Mouse (Mus musculus) cerebellum, postnatal 36 days (tissue): ENCODE data around the gene Palmd.

Experiments
- DNase-seq, 2 experiments: peaks; one replicate each; pipeline ENCODE4 v3.0.0; 2021 to 2022; ENCODE audit warnings: mixed read lengths in 2 of 2

The Palmd gene

DNA sequence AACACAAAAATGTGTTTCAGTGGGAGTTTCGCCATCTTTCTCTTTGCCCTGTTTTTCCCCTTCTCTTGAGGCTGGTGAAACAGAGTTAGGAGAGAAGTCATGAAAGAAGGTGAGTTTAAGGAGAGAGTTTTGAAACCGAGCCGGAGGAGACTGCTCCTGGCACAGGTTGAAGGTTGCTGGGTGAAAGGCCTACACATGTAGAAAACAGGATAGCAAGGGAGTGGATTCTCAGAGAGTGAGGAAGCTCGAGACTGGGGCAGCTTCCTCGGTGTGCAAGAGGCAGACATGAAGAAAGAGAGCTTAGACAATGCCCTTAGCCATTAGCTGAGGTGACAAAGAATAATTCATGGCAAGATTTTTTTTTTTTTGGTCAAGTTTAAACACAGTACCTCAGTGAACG is 15.4 kb downstream of the Palmd start:
- DNase-seq: no peak

- DNase-seq: no peak
Measured at GRCm38 (mm10) chr3:116952242-116952899, 16.4 kb downstream of the Palmd start.

- DNase-seq: no peak
Measured at GRCm38 (mm10) chr3:116951489-116951888, 17.3 kb downstream of the Palmd start.

GRCm38 (mm10) chr3:116950665-116951115 is 18.1 kb downstream of the Palmd start:
- no peak for DNase-seq

DNA sequence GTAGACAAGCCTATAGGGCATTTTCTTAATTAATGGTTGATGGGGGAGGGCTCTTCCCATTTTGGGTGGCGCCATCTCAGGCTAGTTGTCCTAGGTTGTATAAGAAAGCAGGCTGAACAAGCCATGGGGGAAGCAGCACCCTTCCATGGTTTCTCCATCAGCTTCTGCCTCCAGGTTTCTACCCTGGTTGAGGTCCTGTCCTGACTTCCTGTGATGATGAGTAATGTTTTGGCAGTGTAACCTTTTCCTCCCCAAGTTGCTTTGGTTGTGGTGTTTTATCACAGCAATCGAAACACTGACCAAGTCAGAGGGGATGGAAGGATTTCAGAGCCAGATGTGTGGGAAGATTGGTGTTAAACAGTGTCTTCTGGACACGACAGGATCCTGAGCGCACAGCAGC is 22.3 kb downstream of the Palmd start:
- DNase-seq: no peak

DNA sequence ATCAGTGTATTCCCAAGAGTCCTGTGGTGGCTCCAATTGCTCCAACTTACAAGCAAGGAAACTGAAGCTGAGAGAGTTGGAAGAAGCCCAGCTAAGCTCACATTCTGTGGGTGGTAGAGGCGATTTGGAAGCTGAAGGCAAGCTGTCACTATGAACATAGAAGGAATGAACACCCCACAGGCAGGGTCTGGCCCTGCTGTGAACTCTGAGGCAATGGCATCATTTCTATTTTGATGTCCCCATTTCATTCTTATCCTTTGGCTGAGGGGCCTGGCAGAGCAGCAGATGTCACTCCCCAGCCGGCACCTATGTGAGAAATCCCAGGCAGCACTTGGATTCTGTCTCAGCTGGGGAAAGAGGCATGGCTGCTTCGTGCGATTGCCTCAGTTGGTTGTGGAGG is 25.4 kb downstream of the Palmd start:
- DNase-seq: no peak

GRCm38 (mm10) chr3:116942751-116943150 is 26.0 kb downstream of the Palmd start:
- no peak for DNase-seq

GRCm38 (mm10) chr3:116941559-116942117 is 27.1 kb downstream of the Palmd start:
- DNase-seq: no peak

DNA sequence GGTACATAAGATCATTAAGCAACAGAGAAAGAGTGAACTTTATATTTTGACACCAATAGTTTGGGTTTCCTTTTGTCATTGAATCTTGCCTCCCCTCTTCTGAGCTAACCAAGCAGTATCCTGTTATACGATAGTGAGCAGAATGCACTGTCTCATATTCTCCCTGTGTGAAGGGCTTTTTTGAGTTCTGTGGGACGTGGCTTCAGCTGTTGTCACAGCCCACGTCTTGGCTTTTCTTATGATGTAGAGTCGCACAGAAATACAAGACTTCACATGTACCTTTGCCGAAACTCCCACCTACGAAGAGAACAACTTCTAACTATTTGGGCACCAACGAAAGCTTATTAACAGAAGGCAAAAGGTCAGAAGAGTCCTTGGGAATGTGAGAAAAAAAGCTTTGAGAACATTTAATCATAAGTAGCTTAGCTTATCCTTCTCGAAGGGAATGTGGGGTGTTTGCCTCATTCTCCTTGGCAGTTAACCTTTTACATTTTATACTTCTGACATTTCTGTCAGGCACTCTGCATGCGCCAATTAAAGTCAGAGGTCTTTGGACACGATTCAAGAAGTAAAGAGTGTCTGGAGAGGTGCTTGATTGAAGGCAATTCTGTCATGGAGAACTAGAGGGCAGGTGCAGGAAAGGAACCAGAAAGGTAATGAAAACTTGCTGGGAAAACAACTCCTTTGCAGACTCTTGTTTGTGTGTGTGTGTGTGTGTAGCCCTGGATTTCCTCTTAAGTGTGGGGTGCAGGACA is 27.8 kb downstream of the Palmd start:
- no peak for DNase-seq

GRCm38 (mm10) chr3:116936934-116937691 is 31.7 kb downstream of the Palmd start:
- no peak for DNase-seq

DNA sequence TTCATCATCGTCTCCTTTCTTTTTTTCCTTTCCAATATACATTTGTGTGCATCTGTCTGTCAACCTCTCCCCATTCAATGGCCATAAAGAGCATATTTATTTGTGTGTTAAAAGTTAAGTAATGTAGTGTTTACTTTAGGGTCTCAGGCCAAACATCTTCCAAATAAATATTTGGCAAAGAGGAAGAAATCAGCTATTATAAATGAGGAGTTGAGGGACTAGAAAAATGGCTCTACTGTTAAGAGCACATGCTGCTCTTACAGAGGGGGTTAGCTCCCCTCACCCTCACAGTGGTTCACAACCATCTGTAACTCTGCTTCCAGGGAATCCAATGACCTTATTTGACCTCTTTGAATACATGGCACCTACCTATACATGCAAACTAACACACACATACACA is 35.6 kb downstream of the Palmd start:
- no peak for DNase-seq

- DNase-seq: no peak
Measured at GRCm38 (mm10) chr3:116928994-116929393, 39.8 kb downstream of the Palmd start.

DNA sequence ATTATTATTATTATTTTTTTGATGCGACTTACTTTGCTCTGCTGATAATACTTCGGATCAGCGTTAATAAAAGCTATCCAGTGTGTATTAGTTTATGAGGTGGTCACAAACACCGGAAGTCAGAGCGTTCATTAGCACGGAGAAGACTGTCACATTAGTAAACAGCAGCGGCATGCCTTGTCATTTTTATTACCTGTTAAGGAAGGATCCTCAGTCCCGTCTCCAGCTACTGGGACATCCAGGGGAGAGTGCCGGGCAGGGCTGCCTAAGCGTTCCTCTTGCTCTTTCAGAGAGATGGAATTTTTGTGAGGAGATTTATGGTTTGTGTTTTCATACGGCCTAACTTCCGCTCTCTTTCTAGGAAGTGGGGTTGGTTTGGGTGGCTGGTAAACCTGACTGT is 45.7 kb downstream of the Palmd start:
- no peak for DNase-seq

- DNase-seq: no peak
Measured at GRCm38 (mm10) chr3:116921535-116921934, 47.3 kb downstream of the Palmd start.

- DNase-seq: no peak
Measured at GRCm38 (mm10) chr3:116917016-116917415, 51.8 kb downstream of the Palmd start.

DNA sequence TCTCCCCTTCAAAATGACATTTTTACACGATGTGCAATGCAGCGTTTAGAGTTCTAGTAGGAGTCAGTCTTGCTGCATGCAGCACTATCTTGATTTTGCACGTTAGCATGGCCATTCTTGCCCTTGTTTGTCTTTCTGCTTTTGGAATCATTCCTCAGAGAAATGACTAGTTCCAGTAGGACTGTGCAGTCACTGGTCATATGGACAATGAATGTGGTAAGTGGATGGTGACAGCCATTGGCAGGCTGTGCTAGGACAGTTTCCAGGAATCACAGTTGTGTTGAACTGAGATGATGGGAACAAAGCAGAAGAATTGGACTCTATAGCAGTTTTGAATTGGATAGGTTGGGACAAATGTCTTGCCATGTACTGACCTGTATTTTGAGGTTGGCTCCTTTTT is 53.9 kb downstream of the Palmd start:
- DNase-seq: no peak

- no peak for DNase-seq
Measured at GRCm38 (mm10) chr3:116914374-116914773, 54.4 kb downstream of the Palmd start.

DNA sequence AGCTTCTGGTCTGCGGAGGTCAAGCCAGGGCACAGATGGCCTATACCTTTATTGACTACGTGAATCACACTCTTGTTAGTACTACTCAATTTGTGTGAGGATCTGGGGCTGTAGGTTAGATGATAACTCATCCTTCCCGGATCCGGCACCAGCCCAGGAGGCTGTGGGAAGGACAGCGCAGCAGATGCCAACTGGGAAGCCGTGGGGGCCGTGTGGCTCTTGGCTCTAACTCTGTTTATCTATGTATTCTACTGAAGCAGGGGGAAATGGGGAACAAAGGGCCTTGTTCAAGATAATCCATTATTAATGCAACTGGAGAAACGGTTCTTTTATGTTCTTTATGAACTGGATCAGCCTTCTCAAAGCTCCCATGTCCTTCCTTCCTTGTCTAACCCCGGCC is 62.2 kb downstream of the Palmd start:
- DNase-seq: no peak

- peak in 1 of 2 experiments; percentile 3 for DNase-seq
Measured at GRCm38 (mm10) chr3:116905898-116906297, 62.9 kb downstream of the Palmd start.

GRCm38 (mm10) chr3:116904158-116904557 is 64.6 kb downstream of the Palmd start:
- peak; percentile 32 to 51 for DNase-seq

- no peak for DNase-seq
Measured at GRCm38 (mm10) chr3:116892872-116893271, 75.9 kb downstream of the Palmd start.

DNA sequence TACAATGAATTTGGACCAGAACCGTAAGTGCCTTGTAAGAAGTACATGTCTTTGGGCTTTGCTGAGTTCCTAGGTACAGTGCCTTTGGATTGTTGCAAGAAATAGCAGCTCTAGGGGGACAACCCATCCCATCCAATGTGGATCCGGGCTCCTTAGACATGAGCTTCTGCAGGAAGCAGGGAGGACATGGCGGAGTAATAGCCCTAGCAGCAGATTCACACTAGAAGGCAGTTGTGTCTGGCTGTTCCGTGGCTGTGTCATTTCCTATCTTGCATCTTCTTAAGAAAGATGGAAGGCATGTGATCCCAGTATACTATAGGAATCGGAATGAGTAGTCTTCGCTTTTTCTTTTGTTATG is 76.6 kb downstream of the Palmd start:
- DNase-seq: no peak

DNA sequence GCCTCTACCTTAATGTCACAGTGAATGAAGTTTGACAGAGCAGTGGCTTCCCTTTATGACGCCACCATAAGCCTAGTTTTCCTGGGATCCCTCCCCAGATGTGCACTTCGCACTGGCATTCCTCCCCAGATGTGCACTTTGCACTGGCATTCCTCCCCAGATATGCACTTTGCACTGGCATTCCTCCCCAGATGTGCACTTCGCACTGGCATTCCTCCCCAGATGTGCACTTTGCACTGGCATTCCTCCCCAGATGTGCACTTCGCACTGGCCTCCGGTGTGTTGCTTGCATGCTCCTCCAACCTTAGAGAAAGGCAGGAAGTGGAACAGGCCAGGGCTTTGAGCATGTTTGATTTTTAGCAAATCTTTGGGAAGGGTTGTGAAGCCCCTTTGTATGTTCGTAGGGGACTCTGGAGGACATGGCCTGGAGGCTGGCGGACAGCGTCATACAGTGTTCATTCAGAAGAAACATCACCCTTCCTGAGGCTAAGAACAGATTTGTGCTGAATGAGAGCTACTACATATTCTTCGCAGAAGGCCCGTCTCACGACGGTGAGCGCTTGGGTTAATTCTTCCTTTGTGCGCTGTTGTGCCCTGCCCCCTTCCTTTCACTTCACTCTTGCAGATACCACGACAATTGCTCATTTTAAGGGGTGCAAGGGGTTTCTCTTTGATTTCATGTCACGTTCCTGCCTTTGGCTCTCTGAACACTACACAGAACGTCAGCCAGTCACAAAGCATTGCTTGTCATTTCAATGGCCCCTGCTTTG is 77.2 kb downstream of the Palmd start:
- no peak for DNase-seq
